Mouse (Mus musculus) adrenal gland, postnatal 36 days (tissue): ENCODE data around the gene Trim43b. TPM values are rescaled to one million over a fixed set of nuclear protein-coding genes. Genes with fewer than 3 reads are reported as not detected.
"Not testable (repeated sequence)": the region's sequence is repeated elsewhere in the genome, so short reads cannot be mapped to it uniquely, and the experiment has no call there.

Experiments used
- DNase-seq, 2 experiments: peaks; one replicate each; pipeline ENCODE4 v3.0.0; 2021; ENCODE audit warnings: mixed read lengths in 1 of 2
- long read RNA-seq, 2 experiments: library from polyadenylated mRNA; stranded (forward); transcript quantifications; one replicate each; pipeline ENCODE4 v2.0.0; 2021; ENCODE audit warnings: borderline sequencing depth in 2 of 2
- total RNA-seq, 2 experiments: library from RNA; stranded (reverse); gene quantifications; 2 replicates each; pipeline ENCODE4 v1.2.3; 2021

The Trim43b gene
- total RNA-seq, result under 1 TPM; 0.20 to 0.53 TPM
- long read RNA-seq, experiment 1, partial matches to known transcripts, result 0 of 1 reads
- long read RNA-seq, experiment 1, other reads (novel, unspliced or antisense), result 0 of 1 reads
- long read RNA-seq, experiment 2, result 0 reads

DNA sequence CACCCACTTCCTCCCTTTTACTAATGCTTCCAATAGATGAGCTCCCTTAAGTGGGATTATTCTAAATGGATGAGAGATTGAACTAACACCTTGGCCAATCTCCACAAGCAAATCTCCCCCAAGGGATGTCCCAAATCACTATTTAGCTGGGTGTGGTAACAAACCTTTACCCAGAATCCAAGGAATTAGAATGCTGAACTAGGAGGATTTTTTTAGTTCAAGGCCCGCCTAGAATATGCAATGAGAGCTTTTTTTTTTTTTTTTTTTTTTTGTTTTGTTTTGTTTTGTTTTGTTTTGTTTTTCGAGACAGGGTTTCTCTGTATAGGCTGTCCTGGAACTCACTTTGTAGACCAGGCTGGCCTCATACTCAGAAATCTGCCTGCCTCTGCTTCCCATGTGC lies at the start of gene Trim43b:
Trim43b (minus strand) TSS at position 101 of the 400 bp plus-strand sequence.
- DNase-seq, result not testable (repeated sequence)

DNA sequence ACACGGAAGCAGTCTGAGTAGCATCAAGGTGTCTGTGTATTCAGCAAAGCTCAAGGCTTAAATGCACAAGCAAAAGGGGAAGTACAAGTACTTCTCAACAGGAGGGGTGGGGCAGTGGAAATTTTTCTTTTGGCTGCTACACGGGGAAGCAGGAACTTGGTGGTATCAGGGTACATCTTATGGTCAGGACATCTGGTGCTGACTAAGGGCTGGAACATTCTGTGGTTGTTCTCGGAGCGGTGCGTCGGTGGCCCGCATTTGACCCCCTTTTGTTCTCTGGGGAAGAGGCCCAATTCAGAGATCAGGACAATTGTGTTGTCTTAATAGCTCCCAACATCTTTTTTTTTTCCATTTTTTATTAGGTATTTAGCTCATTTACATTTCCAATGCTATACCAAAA lies 11.9 kb upstream of the Trim43b start:
- not testable (repeated sequence) for DNase-seq

DNA sequence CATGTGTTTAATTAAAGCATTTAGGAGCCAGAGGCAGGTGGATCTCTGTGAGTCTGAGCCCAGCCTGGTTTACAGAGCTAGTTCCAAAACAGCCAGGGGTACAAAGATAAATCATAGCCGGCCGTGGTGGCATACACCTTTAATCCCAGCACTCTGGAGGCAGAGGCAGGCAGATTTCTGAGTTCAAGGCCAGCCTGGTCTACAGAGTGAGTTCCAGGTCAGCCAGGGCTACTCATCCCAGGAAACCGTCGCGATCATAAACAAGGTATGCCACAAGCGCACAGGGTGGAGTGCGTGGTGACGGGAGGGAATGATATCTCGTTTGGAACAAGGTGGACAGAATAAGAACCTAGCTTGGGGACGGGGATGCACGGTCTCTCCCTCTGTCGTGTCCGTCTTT lies 5.9 kb downstream of the Trim43b start:
- DNase-seq, result not testable (repeated sequence)

DNA sequence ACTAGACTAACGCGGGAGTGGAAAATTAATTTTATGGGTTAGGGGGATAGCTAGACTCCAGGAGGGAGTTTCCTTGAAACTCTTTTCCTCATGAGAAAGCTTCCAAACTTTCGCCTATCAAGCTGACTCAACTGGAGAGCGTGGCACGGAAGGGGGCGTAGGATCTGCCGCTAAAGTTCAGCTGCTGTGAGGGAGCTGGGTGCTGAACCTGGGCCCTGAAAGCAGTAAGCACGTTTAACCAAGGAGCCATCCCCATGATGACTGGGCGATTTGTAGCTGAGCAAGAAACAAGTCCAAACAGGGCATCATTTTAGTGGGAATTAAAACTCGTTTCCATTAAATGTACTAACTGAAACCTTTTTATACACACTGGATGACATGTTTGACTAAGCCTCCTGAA lies 13.0 kb downstream of the Trim43b start:
- not testable (repeated sequence) for DNase-seq

DNA sequence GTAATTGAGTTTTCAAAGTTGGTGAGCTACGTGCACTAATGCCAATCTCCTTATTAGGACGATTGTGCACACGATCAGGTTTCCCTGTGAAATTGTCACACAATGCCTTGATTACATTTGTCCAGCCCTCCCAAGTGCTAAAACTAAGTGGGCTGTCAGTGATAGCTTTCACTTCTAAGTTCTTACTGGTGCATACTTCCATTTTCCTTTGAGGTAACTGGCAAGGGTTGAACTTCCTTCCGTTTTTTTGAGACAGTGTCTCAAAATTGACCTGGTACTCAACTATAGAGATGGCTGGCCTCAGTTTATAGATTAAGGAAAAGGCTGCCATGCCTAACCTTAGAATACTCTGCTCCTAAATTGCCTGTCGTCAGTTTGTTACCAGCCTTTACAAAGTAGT lies 16.1 kb downstream of the Trim43b start:
- DNase-seq, result not testable (repeated sequence)

DNA sequence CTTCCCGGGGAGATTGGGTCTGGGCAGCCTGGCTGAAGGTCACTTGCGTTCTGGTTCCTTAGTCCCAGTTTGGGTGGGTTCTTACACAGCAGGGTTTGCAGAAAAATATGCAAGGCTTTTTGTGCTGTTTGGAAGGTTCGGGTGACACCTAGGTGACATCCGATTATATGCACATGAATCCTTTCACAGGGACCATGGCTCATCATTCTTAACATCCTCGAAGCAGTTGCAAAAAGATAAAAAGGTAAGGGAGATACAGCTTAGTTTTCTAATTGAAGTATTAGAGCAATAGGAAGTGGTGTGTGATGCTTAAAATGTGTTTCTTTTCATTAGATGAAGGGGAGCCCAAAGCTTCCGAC lies 25.5 kb downstream of the Trim43b start:
- not testable (repeated sequence) for DNase-seq

DNA sequence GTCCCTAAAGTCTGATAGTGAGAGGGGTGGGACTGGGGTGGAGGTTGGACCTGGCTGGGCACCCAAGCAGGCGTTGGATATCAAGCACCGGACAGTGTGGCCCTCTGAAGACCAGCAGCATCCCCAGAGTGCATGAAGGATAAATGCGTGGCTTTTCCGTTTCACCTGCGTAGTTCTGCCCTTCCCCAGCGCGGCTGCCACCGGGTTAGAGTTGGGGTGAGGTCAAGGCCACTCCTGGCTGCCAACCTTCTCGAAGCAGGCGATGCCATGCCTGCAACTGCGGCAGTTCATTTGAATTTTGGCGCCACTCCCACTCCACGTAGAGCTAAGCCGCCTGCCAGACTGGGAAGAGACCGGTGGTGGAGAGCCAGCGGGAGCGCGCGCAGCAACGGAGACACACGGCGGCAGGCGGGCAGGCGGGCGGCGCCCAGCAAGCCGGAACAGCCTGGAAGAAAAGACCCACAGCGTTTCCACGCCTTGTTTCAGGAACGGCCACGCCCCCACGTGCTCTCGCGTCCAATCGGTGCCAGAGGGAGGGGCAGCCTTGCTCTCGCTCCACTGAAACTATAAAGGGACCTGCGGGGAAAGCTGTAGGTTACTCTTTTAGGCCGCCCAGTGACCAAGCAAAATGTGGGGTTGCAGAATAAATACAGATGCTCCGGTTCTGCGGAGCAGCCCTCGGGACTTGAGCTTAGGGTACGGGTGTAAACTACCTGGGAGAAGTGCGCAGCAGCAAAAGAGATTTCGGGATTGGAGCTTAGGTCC lies 26.1 kb downstream of the Trim43b start:
- peak; percentile 74 to 81 for DNase-seq

Other genes with a start within 250 kb of the Trim43b start
- gene Bcl2a1a, start 135.9 kb downstream of the Trim43b start, total RNA-seq, result under 1 TPM in 1 of 2 experiments, not detected in 1; 0.96 TPM
- 1 to 10 TPM; 2.5 to 3.6 TPM for gene Bcl2a1b, start 106.4 kb upstream of the Trim43b start, total RNA-seq
- gene Gm29094, start 106.5 kb upstream of the Trim43b start, total RNA-seq, result not detected
- gene Mthfs, start 117.8 kb upstream of the Trim43b start, total RNA-seq, result 10 to 100 TPM; 27.0 to 43.7 TPM